Mouse (Mus musculus) bone marrow macrophage, adult 2 months (primary cell): ENCODE measurements around the gene Prpf4.

Source experiments
- CTCF ChIP-seq: IDR thresholded peaks from 2 replicates; pipeline ENCODE4 v1.5.1; 2012; ENCODE audit warnings: low read depth, mild to moderate bottlenecking, low read length, moderate library complexity
- POLR2A ChIP-seq: IDR thresholded peaks from 2 replicates; pipeline ENCODE4 v1.6.1; 2012; ENCODE audit warnings: mild to moderate bottlenecking, low read depth, low read length, borderline replicate concordance

- TF ChIP-seq CTCF (no peak), POLR2A (no peak)
Observed at GRCm38 (mm10) chr4:62406133-62406532, 2.5 kb upstream of the Prpf4 start.
